Mouse (Mus musculus) hindbrain, embryonic 15.5 days (tissue): ENCODE results near the gene Vmn2r69. TPM values are rescaled to one million over a fixed set of nuclear protein-coding genes. Genes with fewer than 3 reads are reported as not detected.

Source experiments
- ATAC-seq: fragments of 200-750 bp; cut with Nextera tagmentation; 2 replicates; pipeline ENCODE4 v1.8.0; 2017; ENCODE audit warnings: low read depth, moderate number of reproducible peaks, moderate TSS enrichment; ENCODE audit not compliant: low FRiP score
- H3K27ac ChIP-seq: fragments of 300-500 bp; sonication (generic); replicated peaks from 2 replicates; pipeline ENCODE4 v1.5.1; 2015; ENCODE audit warnings: mild to moderate bottlenecking, inconsistent platforms
- H3K27me3 ChIP-seq: fragments of 300-500 bp; sonication (generic); 2 replicates; pipeline ENCODE4 v1.6.1; 2015; ENCODE audit warnings: control low read depth, inconsistent platforms
- H3K36me3 ChIP-seq: fragments of 300-500 bp; sonication (generic); 2 replicates; pipeline ENCODE4 v1.6.1; 2015; ENCODE audit warnings: control low read depth, inconsistent platforms
- H3K4me1 ChIP-seq: fragments of 300-500 bp; sonication (generic); replicated peaks from 2 replicates; pipeline ENCODE4 v1.6.1; 2015; ENCODE audit warnings: control low read depth, inconsistent platforms
- H3K4me2 ChIP-seq: fragments of 300-500 bp; sonication (generic); 2 replicates; pipeline ENCODE4 v1.6.1; 2015; ENCODE audit warnings: moderate library complexity, mild to moderate bottlenecking, inconsistent platforms
- H3K4me3 ChIP-seq: fragments of 300-500 bp; sonication (generic); 2 replicates; pipeline ENCODE4 v1.5.1; 2015; ENCODE audit warnings: mild to moderate bottlenecking, inconsistent platforms
- H3K9ac ChIP-seq: fragments of 300-500 bp; sonication (generic); 2 replicates; pipeline ENCODE4 v1.6.1; 2015; ENCODE audit warnings: inconsistent platforms
- H3K9me3 ChIP-seq: fragments of 300-500 bp; sonication (generic); 2 replicates; pipeline ENCODE4 v1.6.1; 2016; ENCODE audit warnings: control low read depth, inconsistent platforms
- WGBS: fragments of 180-500 bp; shearing (Covaris S2); methylation state at CpG from one replicate; pipeline ENCODE4 v1.1.7; 2015; 5-methylcytosine and 5-hydroxymethylcytosine counted together
- polyA plus RNA-seq: library from polyadenylated mRNA; unstranded; fragments of >200 nt; fragmentation: Nextera tagmentation; extraction: Ambion mirVana; gene quantifications from 2 replicates; pipeline ENCODE4 v1.2.1, GENCODE M21; 2015

Gene Vmn2r69
- not detected in 2 replicates for polyA plus RNA-seq

DNA sequence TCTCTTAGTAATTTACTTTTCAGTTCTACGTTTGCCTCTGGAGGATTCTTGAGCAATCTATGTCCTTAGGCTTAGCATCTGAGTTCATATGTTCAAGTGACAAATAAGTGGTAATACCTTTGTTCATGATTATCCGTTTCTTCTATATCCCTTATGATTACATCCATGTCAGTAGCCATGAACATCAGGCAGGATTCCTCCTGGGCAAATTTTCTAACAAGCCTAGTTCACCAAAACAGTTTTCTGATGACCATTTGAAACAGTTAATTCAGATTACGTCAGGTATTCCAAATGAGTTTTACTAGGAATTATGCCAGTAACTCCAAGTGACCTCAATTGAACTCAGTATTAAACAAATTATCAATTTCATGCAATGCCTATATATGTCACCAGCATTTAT, at the start of gene Vmn2r69:
Gene Vmn2r69 (minus strand): TSS at position 101 of the 400 bp plus-strand sequence.
- H3K27me3 ChIP-seq: no peaks in the 10 kb centered on the region
- no peak within 1 kb of the TSS for H3K4me2 ChIP-seq
- no peaks in the 10 kb centered on the region for H3K4me1 ChIP-seq
- H3K9ac ChIP-seq: no peak within 1 kb of the TSS
- H3K9me3 ChIP-seq: no peaks in the 10 kb centered on the region
- no peak within 1 kb of the TSS for H3K27ac ChIP-seq
- 80% methylated on average over 3 of the region's 3 CpGs for WGBS
- ATAC-seq: no peak
- no peak within 1 kb of the TSS for H3K4me3 ChIP-seq
- no peaks in the 10 kb centered on the region for H3K36me3 ChIP-seq

Other genes with a start within 250 kb of the Vmn2r69 start
- not detected in 2 replicates for gene Vmn2r68, start 178.1 kb downstream of the Vmn2r69 start, polyA plus RNA-seq
- gene Vmn2r71, start 147.2 kb upstream of the Vmn2r69 start, polyA plus RNA-seq: not detected in 2 replicates
- gene Vmn2r70, start 153.3 kb upstream of the Vmn2r69 start, polyA plus RNA-seq: not detected in 2 replicates